Mouse (Mus musculus) spleen, postnatal 4 days (tissue): ENCODE results near the gene Heatr6.

Experiments used
- DNase-seq, 2 experiments: peaks; one replicate each; pipeline ENCODE4 v3.0.0; 2022; ENCODE audit warnings: low spot score in 2 of 2

Gene Heatr6

DNA sequence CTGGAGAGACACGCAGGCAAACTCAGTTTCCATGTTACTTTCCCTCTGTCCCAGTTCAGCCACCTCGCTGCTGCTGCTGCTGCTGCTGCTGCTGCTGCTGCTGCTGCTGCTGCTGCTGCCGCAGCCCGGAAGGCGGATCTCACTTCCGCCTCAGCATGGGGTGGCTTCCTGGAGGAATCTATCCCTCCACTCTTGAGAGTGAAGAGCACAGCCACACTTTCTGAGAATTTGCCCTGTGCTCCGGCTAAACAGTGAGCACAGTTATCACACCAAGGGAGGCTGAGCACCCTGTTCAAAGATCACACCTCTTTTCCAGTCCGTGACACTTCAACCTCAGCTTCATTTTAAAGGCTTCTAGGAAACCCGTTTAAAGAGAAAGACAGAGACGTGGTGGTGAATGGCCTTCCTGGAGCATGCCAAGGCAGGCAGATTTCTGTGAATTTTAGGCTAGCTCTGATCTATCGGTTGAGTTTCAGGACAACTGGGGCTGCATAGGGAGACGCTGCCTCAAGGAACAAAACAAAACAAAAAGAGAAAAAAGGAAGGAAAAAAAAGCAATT is 46.5 kb downstream of the Heatr6 start:
- DNase-seq, result no peak

- no peak for DNase-seq
Observed at GRCm38 (mm10) chr11:83802166-83802565, 48.7 kb downstream of the Heatr6 start.

DNA sequence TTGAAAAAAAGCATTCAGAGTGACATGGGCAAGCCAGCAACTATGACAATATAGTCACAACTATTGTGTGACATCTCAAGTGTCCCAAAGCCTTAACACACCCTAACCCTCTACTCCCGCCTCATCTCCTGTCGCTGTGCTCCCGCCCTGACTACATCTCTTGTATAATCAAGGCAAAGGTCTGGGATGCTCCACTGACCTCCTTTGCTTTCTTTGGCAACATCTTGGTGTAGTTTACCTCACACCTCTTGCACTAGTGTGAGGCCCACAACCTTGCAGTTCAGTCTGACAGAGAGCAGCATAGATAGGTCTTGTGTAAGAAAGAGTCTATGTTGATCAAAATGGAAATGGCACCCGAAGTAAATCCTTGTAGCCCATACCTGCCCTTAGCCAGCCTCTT is 49.1 kb downstream of the Heatr6 start:
- DNase-seq, result no peak

DNA sequence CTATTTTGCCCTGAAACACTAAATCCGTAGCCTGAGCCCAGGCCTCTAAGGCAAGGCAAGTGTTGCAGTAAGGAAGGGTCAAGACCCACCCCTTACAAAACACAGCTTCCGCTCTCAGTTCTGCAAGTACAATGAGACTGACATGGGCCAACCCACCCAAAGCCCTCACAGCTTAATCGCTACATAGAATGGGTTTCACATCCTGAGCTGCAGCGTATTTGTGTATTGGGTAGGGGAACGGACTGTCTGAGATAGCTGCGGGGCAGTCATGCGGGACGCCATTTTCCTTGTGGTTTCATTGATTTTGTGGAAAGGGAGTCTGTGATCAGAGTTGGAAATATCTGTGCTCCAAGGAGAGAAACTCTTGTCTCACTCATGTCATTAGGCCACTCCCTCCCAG is 56.9 kb downstream of the Heatr6 start:
- DNase-seq, result no peak

DNA sequence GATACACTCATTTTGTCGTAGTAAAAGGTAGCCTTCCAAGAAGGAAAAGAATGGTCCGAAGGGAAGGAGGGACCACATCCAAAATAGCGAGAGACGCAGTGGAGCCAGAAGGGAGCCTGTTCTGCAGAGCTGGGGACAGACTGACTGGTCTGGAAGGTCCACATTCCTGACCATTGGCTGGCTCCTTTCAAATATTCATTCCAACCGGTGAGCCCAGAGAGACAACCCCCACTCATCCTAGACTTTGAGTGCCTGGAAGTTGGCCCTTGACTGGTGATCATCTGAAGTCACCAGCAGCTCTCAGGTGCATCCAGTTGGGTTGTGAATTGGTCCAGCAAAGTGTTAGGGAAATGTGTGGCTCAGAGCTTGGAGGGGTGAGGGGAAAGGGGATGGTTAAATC is 61.7 kb downstream of the Heatr6 start:
- no peak for DNase-seq

DNA sequence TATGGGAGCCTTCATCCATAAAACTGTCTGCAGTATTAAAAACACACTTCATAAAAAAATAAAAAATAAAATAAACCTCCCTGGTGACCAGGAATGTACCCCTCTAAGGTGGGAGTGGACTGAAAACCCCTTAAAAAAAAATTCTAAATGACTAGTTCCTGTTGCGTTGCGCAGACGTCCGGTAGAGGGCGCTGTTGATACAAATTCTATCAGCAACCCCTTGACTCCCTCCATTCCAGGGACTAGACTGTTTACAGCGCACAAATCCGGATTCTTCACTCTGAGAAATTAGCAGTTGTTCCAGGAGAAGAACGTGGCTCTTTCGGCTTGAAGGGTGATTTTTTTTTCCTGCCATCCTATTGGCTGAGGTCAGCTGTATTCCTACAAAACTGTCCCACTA is 62.1 kb downstream of the Heatr6 start:
- DNase-seq, result peak; percentile 28 to 80

DNA sequence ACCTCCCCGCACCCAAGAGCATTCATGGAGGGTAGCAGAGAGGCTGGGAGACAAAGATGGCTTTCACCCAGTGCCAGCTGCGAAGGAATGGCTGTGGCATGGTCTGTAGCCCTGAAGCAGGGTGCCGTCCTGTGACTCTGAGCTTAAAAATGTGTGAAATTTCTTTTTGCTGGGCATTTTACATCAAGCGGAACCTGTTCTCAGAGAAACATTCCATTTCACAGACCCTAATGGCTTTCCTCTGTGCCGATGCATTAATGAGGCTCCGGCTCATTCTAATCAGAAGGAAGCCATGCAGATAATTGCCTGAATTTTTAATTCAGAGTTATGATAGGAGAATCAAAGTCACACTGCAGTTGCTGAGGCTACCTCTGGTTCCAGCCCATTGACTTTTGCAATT is 63.6 kb downstream of the Heatr6 start:
- DNase-seq, result no peak

DNA sequence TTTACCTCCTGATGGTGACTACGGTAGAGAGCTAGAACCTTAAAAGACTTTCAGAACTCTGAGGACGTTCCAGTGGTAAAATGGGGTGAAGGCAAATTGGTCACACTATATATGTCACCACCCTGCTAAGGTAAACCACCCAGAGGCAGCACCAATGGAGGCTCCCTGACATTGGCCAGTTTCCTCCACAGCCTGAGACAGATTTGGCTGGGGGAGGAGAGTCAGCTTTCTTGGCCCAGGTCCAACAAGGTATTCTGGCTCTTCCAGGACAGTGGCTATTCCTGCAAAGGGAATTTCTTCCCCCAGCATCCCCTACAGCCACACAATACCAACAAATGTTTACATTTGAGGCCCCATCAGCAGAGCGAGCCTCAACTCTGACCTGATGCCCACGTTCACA is 64.5 kb downstream of the Heatr6 start:
- no peak for DNase-seq

GRCm38 (mm10) chr11:83818591-83819127 is 65.2 kb downstream of the Heatr6 start:
- DNase-seq, result no peak

GRCm38 (mm10) chr11:83819806-83820483 is 66.4 kb downstream of the Heatr6 start:
- DNase-seq, result no peak

GRCm38 (mm10) chr11:83826142-83826541 is 72.6 kb downstream of the Heatr6 start:
- no peak for DNase-seq

DNA sequence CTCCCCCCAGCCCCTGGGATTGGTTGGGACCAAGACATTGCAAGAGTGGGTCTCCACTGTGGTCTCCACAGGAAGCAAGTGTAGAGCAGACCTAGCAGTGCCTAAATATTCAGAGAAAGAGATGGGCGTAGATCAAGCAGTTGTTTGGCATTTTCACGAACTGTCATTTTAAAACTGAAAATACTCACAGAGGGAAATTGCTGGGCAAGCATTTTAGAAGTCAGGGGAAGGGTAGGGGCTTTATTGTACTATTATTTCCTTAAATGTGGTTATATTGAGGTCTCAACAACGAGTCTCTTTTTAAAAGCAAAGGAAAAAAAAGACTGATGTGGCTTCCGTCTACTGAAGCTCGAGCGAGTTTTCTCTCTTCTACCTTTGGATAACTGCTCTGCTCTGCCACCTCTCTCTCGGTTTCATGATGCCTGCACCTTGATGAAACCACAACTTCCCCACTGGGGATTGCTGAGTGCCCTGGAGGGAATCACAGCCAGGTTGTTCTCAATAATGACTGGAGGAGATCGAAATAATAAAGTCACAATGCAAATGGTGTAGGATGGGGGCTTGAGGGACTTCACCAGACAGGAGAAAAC is 75.2 kb downstream of the Heatr6 start:
- no peak for DNase-seq

DNA sequence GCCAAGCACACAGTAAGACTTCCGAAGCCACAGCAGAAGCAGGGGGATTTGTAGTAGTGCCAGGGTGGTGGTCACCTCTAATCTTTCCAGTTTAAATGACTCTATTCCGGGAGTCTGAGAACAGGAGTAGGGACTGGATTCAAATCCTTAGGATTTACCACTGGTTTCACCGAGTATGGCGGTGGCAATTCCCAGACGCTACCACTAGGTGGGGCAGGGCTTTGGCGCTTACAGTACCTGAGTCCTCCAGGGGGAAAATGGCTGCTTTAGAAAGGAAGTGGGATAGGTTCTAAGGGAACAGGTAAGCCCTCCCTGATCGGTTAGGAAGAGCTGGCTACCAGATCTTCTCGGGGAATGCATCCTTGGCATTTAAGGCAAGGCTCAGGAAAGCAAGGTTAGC is 78.9 kb downstream of the Heatr6 start:
- peak; percentile 31 to 74 for DNase-seq
